Mouse (Mus musculus) CD4-positive helper T cell, adult 2 months (primary cell): ENCODE measurements around the gene Bckdhb.
A peak's percentile ranks its signal among the peaks of the same experiment; 100 is the strongest.
"Not testable (repeated sequence)": the region's sequence is repeated elsewhere in the genome, so short reads cannot be mapped to it uniquely, and the experiment has no call there.

Experiments used
- DNase-seq: peaks from one replicate; pipeline ENCODE4 v3.0.0-alpha.2; 2012; ENCODE audit warnings: low read depth, missing footprints, low spot score

Gene Bckdhb

GRCm38 (mm10) chr9:83924878-83925687 lies at the start of gene Bckdhb:
Bckdhb (plus strand) TSS chr9:83925145.
- peak; percentile 95 for DNase-seq

GRCm38 (mm10) chr9:83882191-83882590 lies 42.8 kb upstream of the Bckdhb start:
- DNase-seq: no peak

GRCm38 (mm10) chr9:83886149-83886548 lies 38.8 kb upstream of the Bckdhb start:
- DNase-seq: no peak

GRCm38 (mm10) chr9:83888214-83888613 lies 36.7 kb upstream of the Bckdhb start:
- no peak for DNase-seq

- peak; percentile 40 for DNase-seq
Measured at GRCm38 (mm10) chr9:83893073-83893472, 31.9 kb upstream of the Bckdhb start.

- no peak for DNase-seq
Measured at GRCm38 (mm10) chr9:83893767-83894330, 31.1 kb upstream of the Bckdhb start.

GRCm38 (mm10) chr9:83902086-83902485 lies 22.9 kb upstream of the Bckdhb start:
- no peak for DNase-seq

GRCm38 (mm10) chr9:83905820-83906219 lies 19.1 kb upstream of the Bckdhb start:
- no peak for DNase-seq

- no peak for DNase-seq
Measured at GRCm38 (mm10) chr9:83907017-83907416, 17.9 kb upstream of the Bckdhb start.

- DNase-seq: no peak
Measured at GRCm38 (mm10) chr9:83909836-83910235, 15.1 kb upstream of the Bckdhb start.

- DNase-seq: no peak
Measured at GRCm38 (mm10) chr9:83910926-83911325, 14.0 kb upstream of the Bckdhb start.

- no peak for DNase-seq
Measured at GRCm38 (mm10) chr9:83922076-83922475, 2.9 kb upstream of the Bckdhb start.

GRCm38 (mm10) chr9:83924356-83924755 lies 589 bp upstream of the Bckdhb start:
- DNase-seq: no peak

GRCm38 (mm10) chr9:83925688-83926041 lies 720 bp downstream of the Bckdhb start:
- DNase-seq: no peak

GRCm38 (mm10) chr9:83926302-83926701 lies 1.4 kb downstream of the Bckdhb start:
- DNase-seq: no peak

- not testable (repeated sequence) for DNase-seq
Measured at GRCm38 (mm10) chr9:83939501-83939900, 14.6 kb downstream of the Bckdhb start.

- DNase-seq: no peak
Measured at GRCm38 (mm10) chr9:83940016-83940415, 15.1 kb downstream of the Bckdhb start.

GRCm38 (mm10) chr9:83940537-83941363 lies 15.8 kb downstream of the Bckdhb start:
- DNase-seq: no peak

GRCm38 (mm10) chr9:83951336-83951735 lies 26.4 kb downstream of the Bckdhb start:
- no peak for DNase-seq

GRCm38 (mm10) chr9:83956632-83957314 lies 31.8 kb downstream of the Bckdhb start:
- DNase-seq: peak; percentile 60
